Mouse (Mus musculus) erythroid progenitor cell, adult 5-6 weeks (primary cell): ENCODE measurements around the gene Aifm1. TPM values are rescaled to one million over a fixed set of nuclear protein-coding genes. Genes with fewer than 3 reads are reported as not detected.
"Not testable (repeated sequence)": the region's sequence is repeated elsewhere in the genome, so short reads cannot be mapped to it uniquely, and the experiment has no call there.

Experiments
- ATAC-seq: replicated peaks from 2 replicates; pipeline ENCODE4 v1.8.0; 2016; ENCODE audit warnings: moderate number of reproducible peaks, mild to moderate bottlenecking, moderate TSS enrichment, inconsistent platforms; ENCODE audit not compliant: poor library complexity, low FRiP score, severe bottlenecking
- total RNA-seq, 2 experiments: library from RNA; stranded (forward) in 1 of 2; stranded (reverse) in 1 of 2; fragments of 150-400 nt in 1 of 2; fragments of 186-747, 209-891 nt in 1 of 2; gene quantifications; 2 replicates each; pipeline versions ENCODE4 v1.2.3 to v1.2.4; 2015 to 2017; ENCODE audit warnings: low replicate concordance in 2 of 2

Aifm1 gene
- total RNA-seq, 2 experiments from 2014 or later, result 31.9 to 33.5 TPM

DNA sequence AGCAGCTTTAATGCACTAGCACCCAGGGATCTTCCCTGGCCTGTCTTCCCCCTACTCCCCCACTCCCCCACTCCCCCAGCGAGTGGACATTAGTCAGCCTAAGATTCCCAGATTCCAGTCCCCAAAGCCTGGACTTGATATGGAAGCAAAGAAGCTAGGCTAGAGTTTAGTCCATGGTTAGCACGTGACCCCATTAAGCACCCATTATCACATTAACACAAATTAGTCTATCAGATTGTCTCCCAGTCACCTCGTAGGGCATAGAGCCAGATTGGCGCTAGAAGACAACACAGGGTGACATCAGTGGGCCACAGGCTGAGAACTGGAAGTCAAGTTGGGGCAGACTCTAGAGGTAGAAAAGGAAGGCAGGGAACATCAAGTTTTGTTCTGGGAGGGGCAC is 52.4 kb downstream of the Aifm1 start:
- ATAC-seq, result no peak

DNA sequence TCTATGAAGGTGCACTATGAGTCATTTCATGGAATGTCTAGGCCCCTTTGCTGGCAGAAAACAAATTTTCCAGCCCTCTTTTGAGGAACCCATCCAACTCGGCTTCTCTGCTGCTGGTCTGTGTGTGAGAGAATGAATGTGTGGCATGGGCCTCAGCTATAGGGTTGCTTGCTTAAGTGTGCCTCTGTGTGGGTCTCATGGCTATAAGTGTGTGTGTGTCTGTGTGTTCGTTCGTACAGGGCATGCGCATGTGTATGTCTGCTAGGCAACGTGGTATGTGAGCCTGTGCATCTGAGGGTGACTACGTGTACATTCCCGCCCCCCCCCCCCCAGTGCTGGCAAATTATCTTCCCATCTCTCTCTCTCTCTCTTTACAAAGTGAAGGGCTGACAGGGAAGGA is 52.9 kb downstream of the Aifm1 start:
- ATAC-seq, result no peak

GRCm38 (mm10) chrX:48456956-48457355 is 56.4 kb downstream of the Aifm1 start:
- no peak for ATAC-seq

DNA sequence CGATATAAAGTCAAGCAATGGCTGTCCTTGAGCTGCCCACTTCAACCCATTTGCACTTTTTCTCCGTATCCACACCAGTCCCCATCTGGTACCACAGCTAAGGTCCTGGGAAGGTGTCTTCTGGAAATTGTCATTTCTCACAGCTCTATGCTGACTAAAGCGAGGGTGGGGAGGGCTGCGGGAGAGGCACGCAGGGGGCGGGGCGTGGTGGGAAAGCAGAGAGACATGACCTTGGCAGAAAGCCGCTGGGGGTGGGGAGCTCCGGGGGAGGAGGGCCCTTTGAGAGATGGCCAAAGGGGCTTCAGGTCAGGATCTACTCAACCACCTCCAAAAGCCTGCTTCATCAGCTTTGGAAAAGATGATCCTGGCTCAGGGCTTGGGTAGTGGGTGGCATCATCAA is 58.3 kb downstream of the Aifm1 start:
- ATAC-seq, result no peak

GRCm38 (mm10) chrX:48454495-48454878 is 58.9 kb downstream of the Aifm1 start:
- no peak for ATAC-seq

GRCm38 (mm10) chrX:48453736-48454494 is 59.4 kb downstream of the Aifm1 start:
- ATAC-seq, result peak; percentile 93

- ATAC-seq, result peak; percentile 32
These were observed 60.3 kb downstream of the Aifm1 start for GRCm38 (mm10) chrX:48452931-48453673.

GRCm38 (mm10) chrX:48452231-48452890 is 61.0 kb downstream of the Aifm1 start:
- peak; percentile 66; the same call in 1 of the 2 replicates for ATAC-seq

DNA sequence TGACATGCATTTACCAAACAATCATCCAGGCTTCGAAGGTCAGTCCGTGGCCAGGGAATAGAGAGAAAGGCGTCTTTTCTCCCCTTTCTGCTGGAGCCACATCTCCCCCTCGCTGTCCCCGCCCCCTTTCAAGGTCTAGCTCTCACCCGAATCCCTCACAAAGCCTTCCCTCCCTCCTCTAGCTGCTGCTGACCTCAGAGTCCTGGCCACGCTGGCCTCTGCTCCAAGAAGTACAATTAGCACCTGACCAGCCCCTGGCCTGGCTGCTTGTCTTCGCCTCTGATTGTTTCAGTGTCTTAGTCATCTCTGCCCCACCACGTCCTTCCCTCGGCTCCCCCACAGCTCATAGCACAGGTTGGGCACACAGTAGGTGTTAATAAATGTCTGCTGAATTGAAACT is 63.7 kb downstream of the Aifm1 start:
- ATAC-seq, result no peak

GRCm38 (mm10) chrX:48444677-48445076 is 68.7 kb downstream of the Aifm1 start:
- ATAC-seq, result no peak

GRCm38 (mm10) chrX:48441954-48442353 is 71.4 kb downstream of the Aifm1 start:
- ATAC-seq, result no peak

DNA sequence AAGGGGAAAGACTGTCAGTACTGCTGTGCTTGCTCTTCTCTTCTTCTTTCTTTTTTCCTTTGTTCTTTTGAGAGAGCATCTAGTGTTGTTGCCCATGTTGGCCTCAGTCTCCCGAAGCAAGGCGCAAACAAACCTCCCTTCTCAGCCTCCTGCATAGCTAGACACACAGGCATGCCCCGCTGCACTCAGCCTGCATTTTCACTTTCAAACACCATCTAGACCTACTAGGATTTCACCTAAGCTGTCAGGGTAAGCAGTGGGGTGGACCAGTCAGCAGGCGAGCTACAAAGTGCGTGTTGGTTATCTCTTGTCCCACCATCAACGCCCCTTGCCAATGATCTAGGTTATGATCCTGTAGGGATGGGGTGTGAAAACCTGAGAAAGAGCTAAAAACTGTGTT is 71.8 kb downstream of the Aifm1 start:
- no peak for ATAC-seq

- peak; percentile 63; the same call in 1 of the 2 replicates for ATAC-seq
These were observed 74.3 kb downstream of the Aifm1 start for GRCm38 (mm10) chrX:48439036-48439435.

DNA sequence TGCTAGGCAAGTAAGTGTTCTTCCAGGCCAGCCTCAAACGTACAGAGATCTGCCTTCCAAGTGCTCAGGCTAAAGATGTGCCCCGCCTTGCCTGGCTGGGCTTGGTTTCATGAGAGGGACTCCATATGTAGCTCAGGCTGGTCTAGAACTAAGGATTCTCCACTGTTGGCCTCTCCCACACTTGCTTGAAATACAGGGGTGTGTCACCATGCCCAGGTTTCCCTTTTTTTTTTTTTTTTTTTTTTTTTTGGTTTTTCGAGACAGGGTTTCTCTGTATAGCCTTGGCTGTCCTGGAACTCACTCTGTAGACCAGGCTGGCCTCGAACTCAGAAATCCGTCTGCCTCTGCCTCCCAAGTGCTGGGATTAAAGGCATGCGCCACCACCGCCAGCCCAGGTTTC is 77.3 kb downstream of the Aifm1 start:
- not testable (repeated sequence) for ATAC-seq

DNA sequence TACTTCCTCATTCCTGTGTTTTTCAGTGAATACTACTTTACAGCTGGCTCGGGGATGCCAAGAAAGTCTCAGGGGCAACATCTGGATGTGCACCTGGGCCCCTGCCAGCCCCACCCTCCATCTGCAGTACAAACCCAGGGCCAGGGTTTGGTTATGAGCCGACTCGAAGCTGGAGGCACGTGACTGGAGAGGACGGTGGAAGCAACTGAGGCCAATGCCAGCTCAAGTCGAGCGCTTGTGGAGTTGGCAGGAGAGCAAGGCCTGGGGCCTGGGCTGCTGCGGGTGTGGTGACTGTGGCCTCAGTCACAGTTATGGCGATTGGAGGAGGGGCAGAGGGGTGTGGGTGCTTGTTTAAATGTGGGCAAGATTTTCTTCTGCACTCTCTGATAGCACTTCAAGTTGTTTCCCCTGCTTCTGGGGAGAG is 77.9 kb downstream of the Aifm1 start:
- no peak for ATAC-seq

DNA sequence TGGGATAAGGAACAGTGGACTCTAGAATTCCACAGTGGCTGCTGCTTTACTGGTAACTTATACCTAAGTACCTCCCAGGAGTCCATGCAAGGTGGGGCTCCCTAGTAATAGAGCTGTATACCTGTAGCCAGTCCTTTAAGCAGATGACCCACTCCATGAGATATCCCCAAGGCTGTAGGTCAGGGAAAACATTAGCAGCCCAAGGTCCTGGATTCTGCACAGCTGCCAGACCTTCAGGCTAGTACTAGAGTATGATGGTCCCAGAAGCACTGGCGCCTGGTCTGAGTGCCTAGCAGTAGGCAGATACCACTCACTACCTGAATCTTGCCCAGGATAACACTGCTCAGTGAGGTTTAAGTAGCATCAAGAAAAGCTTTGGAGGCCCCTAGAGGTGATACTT is 79.1 kb downstream of the Aifm1 start:
- ATAC-seq, result no peak

- no peak for ATAC-seq
These were observed 79.8 kb downstream of the Aifm1 start for GRCm38 (mm10) chrX:48433527-48433899.

GRCm38 (mm10) chrX:48432599-48433526 is 80.5 kb downstream of the Aifm1 start:
- no peak for ATAC-seq

DNA sequence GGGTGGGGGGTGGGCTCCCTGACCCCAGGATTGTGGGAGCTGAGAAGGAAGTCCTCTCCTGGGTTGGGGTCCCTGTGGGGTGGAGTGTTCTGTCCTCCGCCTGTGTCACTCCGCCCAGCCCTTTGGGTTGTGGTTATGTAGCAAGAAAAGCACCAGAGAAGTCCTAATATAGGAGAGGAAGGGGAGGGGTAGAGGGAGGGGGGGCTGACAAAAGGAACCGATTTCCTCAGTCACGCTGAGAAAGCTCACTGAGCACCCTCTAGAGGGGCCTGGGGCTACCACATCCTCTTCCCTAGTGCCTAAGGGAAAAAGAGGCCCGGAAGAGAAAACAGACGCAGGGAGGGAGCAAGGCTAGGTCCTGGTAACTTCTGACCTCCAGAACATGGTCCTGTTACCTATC is 83.8 kb downstream of the Aifm1 start:
- no peak for ATAC-seq

GRCm38 (mm10) chrX:48429100-48429499 is 84.3 kb downstream of the Aifm1 start:
- ATAC-seq, result no peak
